Mouse (Mus musculus): Measurements from ENCODE around the gene Gnaq.

DNA sequence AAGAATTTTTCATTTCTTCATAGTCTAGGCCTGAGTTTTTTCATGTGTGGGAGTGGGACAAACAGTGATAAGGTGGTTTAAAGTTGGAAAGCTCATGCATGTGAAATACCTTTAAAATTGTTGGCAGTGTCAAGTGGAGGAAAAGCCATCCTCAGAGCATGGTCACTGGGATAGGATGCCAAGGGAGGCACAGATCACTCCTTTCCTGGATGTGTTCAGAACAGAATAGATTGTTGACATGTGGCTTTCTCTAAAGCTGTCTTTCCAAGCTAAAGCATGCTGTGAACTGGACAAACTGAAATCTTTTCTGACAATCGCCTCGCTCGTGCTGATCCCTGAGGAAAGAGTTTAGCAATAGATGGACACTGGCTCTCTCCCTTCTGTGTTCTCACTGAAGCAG lies 90.5 kb downstream of the Gnaq start:
- TF ChIP-seq CTCF (IDR thresholded peaks at IDR 0.05; ENCODE audit: borderline replicate concordance, insufficient read depth, low read length) (no peak), POLR2A (IDR thresholded peaks at IDR 0.05; ENCODE audit: low read depth, low read length) (no peak)

Measured in embryonic fibroblast, embryonic 13.5 days (primary cell).